Mouse (Mus musculus) forebrain, embryonic 12.5 days (tissue): Measurements from ENCODE around the gene Iapp. TPM values are rescaled to one million over a fixed set of nuclear protein-coding genes. Genes with fewer than 3 reads are reported as not detected.
"Not testable (repeated sequence)": the region's sequence is repeated elsewhere in the genome, so short reads cannot be mapped to it uniquely, and the experiment has no call there.

ENCODE experiments used
- ATAC-seq: fragments of 200-750 bp; cut with Nextera tagmentation; 2 replicates; pipeline ENCODE4 v1.8.0; 2017; ENCODE audit warnings: moderate TSS enrichment; ENCODE audit not compliant: low FRiP score
- H3K27ac ChIP-seq: fragments of 300-500 bp; sonication (generic); 2 replicates; pipeline ENCODE4 v1.5.1; 2016; ENCODE audit warnings: mild to moderate bottlenecking
- H3K27me3 ChIP-seq: fragments of 300-500 bp; sonication (generic); 2 replicates; pipeline ENCODE4 v1.6.1; 2016; ENCODE audit warnings: mild to moderate bottlenecking
- H3K36me3 ChIP-seq: fragments of 300-500 bp; sonication (generic); replicated peaks from 2 replicates; pipeline ENCODE4 v1.6.1; 2016; ENCODE audit warnings: mild to moderate bottlenecking
- H3K4me1 ChIP-seq: fragments of 300-500 bp; sonication (generic); 2 replicates; pipeline ENCODE4 v1.6.1; 2016
- H3K4me2 ChIP-seq: fragments of 300-500 bp; sonication (generic); 2 replicates; pipeline ENCODE4 v1.6.1; 2016; ENCODE audit warnings: mild to moderate bottlenecking, moderate library complexity
- H3K4me3 ChIP-seq: fragments of 300-500 bp; sonication (generic); replicated peaks from 2 replicates; pipeline ENCODE4 v1.5.1; 2016; ENCODE audit warnings: mild to moderate bottlenecking
- H3K9ac ChIP-seq: fragments of 300-500 bp; sonication (generic); 2 replicates; pipeline ENCODE4 v1.6.1; 2016; ENCODE audit warnings: mild to moderate bottlenecking
- H3K9me3 ChIP-seq: fragments of 300-500 bp; sonication (generic); 2 replicates; pipeline ENCODE4 v1.6.1; 2016
- WGBS: fragments of 180-500 bp; shearing (Covaris S2); methylation state at CpG from one replicate; pipeline ENCODE4 v1.1.7; 2016; 5-methylcytosine and 5-hydroxymethylcytosine counted together
- polyA plus RNA-seq: library from polyadenylated mRNA; unstranded; fragments of >200 nt; fragmentation: Nextera tagmentation; extraction: Ambion mirVana; gene quantifications from 2 replicates; pipeline ENCODE4 v1.2.1, GENCODE M21; 2016

Gene Iapp
- polyA plus RNA-seq, 1 experiment from 2014 or later, result 0.23 TPM

DNA sequence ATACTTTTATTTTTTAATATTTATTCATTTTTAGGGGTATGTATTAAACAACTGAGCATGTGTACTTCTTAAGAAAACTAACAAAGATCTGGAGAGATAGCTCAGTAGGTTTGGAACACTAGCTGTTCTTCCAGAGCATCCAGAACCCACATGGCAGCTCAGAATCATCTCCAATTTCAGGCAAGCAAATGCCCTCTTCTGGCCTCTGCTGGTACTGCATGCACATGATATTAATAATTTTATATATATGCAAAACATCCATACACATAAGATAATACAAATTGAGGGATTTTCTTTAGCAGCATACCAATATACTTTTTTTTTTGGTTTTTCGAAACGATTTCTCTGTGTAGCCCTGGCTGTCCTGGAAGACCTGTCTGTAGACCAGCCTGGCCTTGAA is 45.3 kb downstream of the Iapp start:
- no peak overlapping the region for H3K9ac ChIP-seq
- H3K4me1 ChIP-seq, result peaks cover 11% of the 10 kb centered on the region
- no peaks in the 10 kb centered on the region for H3K27me3 ChIP-seq
- no peaks in the 10 kb centered on the region for H3K9me3 ChIP-seq
- H3K36me3 ChIP-seq, result peaks cover under 1% of the 10 kb centered on the region; the same call in 1 of the 2 replicates
- H3K4me2 ChIP-seq, result no peak overlapping the region
- H3K27ac ChIP-seq, result no peak overlapping the region
- no peak overlapping the region for H3K4me3 ChIP-seq
- no peak for ATAC-seq
- WGBS, result 81% methylated on average over 2 of the region's 2 CpGs

DNA sequence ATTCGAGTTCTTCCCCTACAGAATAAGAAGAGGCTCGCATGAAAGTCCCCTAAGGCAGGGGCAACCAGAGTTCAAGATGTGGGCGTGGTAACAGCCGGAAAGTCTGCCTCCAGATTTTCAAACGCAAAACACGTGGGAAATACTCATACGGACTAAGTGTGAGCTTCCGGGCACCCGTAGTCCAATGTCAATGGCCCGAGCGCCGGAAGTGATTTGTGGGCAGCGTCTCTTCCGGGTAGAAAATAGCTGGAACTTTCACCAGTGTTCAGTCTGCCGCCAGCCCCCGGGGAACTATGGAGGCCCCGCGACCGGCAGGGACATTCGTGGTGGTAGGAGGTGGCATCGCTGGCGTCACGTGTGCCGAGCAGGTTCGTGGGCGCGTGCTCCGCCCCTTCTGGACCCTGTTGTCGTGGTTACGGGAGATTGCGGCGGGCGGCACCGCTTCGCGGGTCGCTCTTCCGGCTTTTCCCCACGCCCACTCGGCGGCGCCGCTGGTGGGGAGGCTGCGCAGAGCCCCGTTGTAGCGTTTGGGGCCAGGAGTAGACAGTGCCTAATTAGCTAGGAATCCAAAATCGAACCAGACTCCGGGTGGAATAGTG is 47.3 kb downstream of the Iapp start, which contains the start of gene Pyroxd1:
TSS of gene Pyroxd1 (plus strand) at position 215 of the 599 bp plus-strand sequence.
- peak; percentile 93 for ATAC-seq
- Histone ChIP-seq H3K4me2 (peak within 1 kb of the TSS; percentile 56), H3K4me3 (peak within 1 kb of the TSS; percentile 75), H3K9me3 (no peaks in the 10 kb centered on the region), H3K27me3 (no peaks in the 10 kb centered on the region), H3K36me3 (peaks cover 16% of the 10 kb centered on the region; the same call in 1 of the 2 replicates), H3K4me1 (peaks cover 11% of the 10 kb centered on the region), H3K9ac (peak within 1 kb of the TSS; percentile 64), H3K27ac (peak within 1 kb of the TSS; percentile 85)
- under 1% methylated on average over 48 of the region's 48 CpGs for WGBS

DNA sequence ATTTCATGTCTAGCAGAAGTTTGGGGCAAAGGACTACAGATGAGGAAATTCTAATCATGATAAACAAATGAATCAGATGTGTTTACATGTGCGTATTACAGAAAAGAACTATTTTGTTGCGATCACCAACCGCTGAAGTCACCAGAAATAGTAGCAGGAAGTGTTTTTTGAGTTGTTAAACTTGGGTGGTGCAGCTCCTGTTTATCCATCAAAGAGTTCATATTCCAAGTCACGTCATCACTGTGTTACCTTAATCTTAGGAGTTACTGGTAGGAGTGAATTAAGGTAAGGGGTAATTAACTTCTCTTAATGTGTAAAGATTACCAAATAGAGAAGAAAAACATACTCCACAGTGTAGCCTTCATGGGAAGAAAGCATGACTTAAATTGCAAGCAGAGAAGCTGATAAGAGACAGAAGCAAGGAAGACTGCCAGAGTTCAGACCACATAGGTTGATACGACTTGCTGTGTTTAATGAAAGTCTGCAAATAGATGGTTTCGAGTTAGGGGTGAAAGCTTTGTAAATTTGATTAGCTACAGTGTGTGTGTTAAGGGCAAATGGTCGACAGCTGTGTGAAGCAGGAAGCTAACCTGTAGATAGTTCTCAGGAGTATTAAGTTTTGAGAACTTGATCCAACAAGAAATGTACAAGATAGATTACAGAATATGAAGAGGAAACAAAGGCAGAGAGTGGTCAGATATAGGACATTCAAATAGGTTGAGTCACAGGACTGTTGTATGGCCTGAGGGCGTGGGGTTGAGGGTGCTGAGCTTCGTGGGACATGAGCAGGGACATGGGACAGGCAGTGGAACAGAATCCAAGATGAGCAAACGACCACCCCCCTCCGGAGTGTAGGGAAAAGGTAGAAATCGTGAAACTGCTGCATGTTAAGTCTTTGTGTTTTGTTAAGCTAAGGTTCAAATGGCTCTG is 48.2 kb downstream of the Iapp start:
- Histone ChIP-seq H3K9me3 (no peaks in the 10 kb centered on the region), H3K4me3 (peak overlapping the region; percentile 75), H3K27ac (no peak overlapping the region), H3K4me2 (peak overlapping the region; percentile 56), H3K36me3 (peaks cover 24% of the 10 kb centered on the region), H3K9ac (peak overlapping the region; percentile 64), H3K4me1 (peaks cover 11% of the 10 kb centered on the region), H3K27me3 (no peaks in the 10 kb centered on the region)
- WGBS, result 60% methylated on average over 12 of the region's 12 CpGs
- ATAC-seq, result no peak

DNA sequence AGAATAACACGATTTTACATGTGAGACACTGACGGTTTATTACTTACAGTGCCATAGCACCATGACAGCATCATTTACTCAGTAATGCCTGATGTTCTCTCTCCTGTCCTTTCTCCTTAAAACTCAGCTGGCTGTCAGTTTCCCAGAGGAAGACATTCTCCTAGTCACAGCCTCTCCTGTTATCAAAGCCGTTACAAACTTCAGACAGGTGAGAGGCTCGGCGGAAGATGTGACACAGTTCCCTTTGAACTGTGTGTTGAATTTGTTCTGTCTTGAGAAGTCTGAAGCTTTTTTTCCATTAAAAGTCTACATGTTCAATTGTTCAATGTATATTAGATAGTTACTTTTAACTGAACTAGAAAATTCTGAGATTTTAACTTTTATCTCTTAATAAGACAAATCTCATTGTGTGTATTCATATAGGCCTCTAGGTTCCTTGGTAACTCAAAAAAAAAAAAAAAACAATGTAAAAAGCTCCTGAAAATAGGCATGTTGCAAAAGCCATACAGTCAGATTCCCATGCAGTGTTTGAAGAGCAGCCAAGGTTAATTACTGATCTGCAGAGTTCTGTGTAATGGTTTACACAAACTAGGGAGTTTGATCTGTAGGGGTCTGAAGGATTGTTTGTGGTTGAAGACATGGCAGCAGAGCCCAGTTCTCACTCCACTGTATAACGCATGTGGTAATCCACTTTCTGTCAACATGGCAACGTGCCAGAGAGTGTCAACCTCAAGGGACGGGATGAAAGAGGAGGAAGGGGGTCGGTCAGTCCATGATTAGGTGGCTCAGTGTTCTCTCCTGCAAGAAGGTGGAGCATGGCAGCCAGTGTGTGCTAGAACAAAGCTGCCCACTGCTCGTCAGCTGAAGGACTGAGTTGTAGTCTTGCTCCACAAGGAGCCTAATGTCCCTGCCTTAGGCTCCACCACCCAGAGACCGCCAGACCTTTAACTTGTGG is 49.5 kb downstream of the Iapp start:
- Histone ChIP-seq H3K27me3 (no peaks in the 10 kb centered on the region), H3K36me3 (peaks cover 34% of the 10 kb centered on the region), H3K27ac (no peak overlapping the region), H3K4me2 (no peak overlapping the region), H3K9me3 (no peaks in the 10 kb centered on the region), H3K4me1 (peaks cover 11% of the 10 kb centered on the region), H3K9ac (no peak overlapping the region), H3K4me3 (no peak overlapping the region)
- 88% methylated on average over 11 of the region's 11 CpGs for WGBS
- no peak for ATAC-seq

DNA sequence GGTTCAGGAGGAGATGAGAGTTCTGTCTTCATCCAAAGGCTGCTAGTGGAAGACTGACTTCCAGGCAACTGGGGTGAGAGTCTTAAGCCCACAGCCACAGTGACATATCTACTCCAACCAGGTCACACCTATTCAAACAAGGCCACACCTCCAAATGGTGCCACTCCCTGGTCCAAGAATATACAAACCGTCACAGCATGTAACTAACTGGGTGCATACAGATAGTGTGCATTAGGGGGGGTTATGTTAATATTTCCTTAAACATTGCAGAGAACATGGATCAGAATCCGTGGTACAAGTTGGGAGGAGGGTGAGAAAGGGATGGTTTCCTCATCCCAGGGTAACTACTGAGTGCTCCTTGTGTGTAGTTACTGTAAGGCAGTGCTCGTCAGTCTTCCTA is 53.9 kb downstream of the Iapp start:
- 91% methylated on average over 3 of the region's 3 CpGs for WGBS
- not testable (repeated sequence) for H3K9me3 ChIP-seq, H3K4me2 ChIP-seq, H3K9ac ChIP-seq, H3K4me1 ChIP-seq, H3K4me3 ChIP-seq, H3K27ac ChIP-seq, ATAC-seq, H3K27me3 ChIP-seq
- H3K36me3 ChIP-seq, result peaks cover 61% of the 10 kb centered on the region

Other genes starting within 250 kb of the Iapp start
- not detected in 2 replicates for gene Slco1a6, start 89.9 kb upstream of the Iapp start, polyA plus RNA-seq
- gene Slco1a5, start 24.6 kb downstream of the Iapp start, polyA plus RNA-seq, result 0.22 TPM in 2 replicates
- gene Pyroxd1, start 47.2 kb downstream of the Iapp start, polyA plus RNA-seq, result 24.1 and 25.5 TPM in 2 replicates
- 42.1 and 45.2 TPM in 2 replicates for gene Recql, start 88.7 kb downstream of the Iapp start, polyA plus RNA-seq
- gene Golt1b, start 88.8 kb downstream of the Iapp start, polyA plus RNA-seq, result 93.1 and 95.5 TPM in 2 replicates
- 0.46 and 1.0 TPM in 2 replicates for gene Spx, start 115.0 kb downstream of the Iapp start, polyA plus RNA-seq
- gene Gys2, start 174.7 kb downstream of the Iapp start, polyA plus RNA-seq, result not detected in 2 replicates
- gene Ldhb, start 209.5 kb downstream of the Iapp start, polyA plus RNA-seq, result 422 and 446 TPM in 2 replicates